Mouse (Mus musculus) heart, embryonic 11.5 days (tissue): ENCODE results near the gene Prtg. TPM values are rescaled to one million over a fixed set of nuclear protein-coding genes. Genes with fewer than 3 reads are reported as not detected.

Source experiments
- ATAC-seq: fragments of 200-750 bp; cut with Nextera tagmentation; replicated peaks from 2 replicates; pipeline ENCODE4 v1.8.0; 2017; ENCODE audit warnings: moderate library complexity; ENCODE audit not compliant: insufficient number of reproducible peaks, low FRiP score, low TSS enrichment
- H3K27ac ChIP-seq: fragments of 300-500 bp; sonication (generic); 2 replicates; pipeline ENCODE4 v1.5.1; 2014; ENCODE audit warnings: mild to moderate bottlenecking, low read depth, low read length
- H3K27me3 ChIP-seq: fragments of 300-500 bp; sonication (generic); 2 replicates; pipeline ENCODE4 v1.6.1; 2014; ENCODE audit warnings: mild to moderate bottlenecking, low read length, mixed read lengths; ENCODE audit not compliant: control insufficient read depth, insufficient read depth
- H3K36me3 ChIP-seq: fragments of 300-500 bp; sonication (generic); 2 replicates; pipeline ENCODE4 v1.6.1; 2014; ENCODE audit warnings: mild to moderate bottlenecking, low read length, moderate library complexity, mixed read lengths; ENCODE audit not compliant: control insufficient read depth, insufficient read depth
- H3K4me1 ChIP-seq: fragments of 300-500 bp; sonication (generic); 2 replicates; pipeline ENCODE4 v1.6.1; 2014; ENCODE audit warnings: low read length; ENCODE audit not compliant: control insufficient read depth, insufficient read depth
- H3K4me2 ChIP-seq: fragments of 300-500 bp; sonication (generic); 2 replicates; pipeline ENCODE4 v1.6.1; 2014; ENCODE audit warnings: mild to moderate bottlenecking, moderate library complexity
- H3K4me3 ChIP-seq: fragments of 300-500 bp; sonication (generic); 2 replicates; pipeline ENCODE4 v1.5.1; 2014; ENCODE audit warnings: low read depth, low read length
- H3K9ac ChIP-seq: fragments of 300-500 bp; sonication (generic); 2 replicates; pipeline ENCODE4 v1.6.1; 2014; ENCODE audit warnings: mild to moderate bottlenecking, low read depth, low read length, moderate library complexity
- H3K9me3 ChIP-seq: fragments of 300-500 bp; sonication (generic); replicated peaks from 2 replicates; pipeline ENCODE4 v1.6.1; 2016; ENCODE audit warnings: low read length; ENCODE audit not compliant: control insufficient read depth
- WGBS: fragments of 180-500 bp; shearing (Covaris S2); extraction: QIAGEN DNeasy Blood & Tissue Kit; methylation state at CpG from one replicate; pipeline ENCODE4 v1.1.7; 2014; ENCODE audit not compliant: insufficient replicate concordance; 5-methylcytosine and 5-hydroxymethylcytosine counted together
- polyA plus RNA-seq: library from polyadenylated mRNA; unstranded; fragments of >200 nt; fragmentation: Nextera tagmentation; extraction: Ambion mirVana; gene quantifications from 2 replicates; pipeline ENCODE4 v1.2.1, GENCODE M21; 2014

Prtg gene
- polyA plus RNA-seq, 1 experiment from 2014 or later, result 3.2 TPM

DNA sequence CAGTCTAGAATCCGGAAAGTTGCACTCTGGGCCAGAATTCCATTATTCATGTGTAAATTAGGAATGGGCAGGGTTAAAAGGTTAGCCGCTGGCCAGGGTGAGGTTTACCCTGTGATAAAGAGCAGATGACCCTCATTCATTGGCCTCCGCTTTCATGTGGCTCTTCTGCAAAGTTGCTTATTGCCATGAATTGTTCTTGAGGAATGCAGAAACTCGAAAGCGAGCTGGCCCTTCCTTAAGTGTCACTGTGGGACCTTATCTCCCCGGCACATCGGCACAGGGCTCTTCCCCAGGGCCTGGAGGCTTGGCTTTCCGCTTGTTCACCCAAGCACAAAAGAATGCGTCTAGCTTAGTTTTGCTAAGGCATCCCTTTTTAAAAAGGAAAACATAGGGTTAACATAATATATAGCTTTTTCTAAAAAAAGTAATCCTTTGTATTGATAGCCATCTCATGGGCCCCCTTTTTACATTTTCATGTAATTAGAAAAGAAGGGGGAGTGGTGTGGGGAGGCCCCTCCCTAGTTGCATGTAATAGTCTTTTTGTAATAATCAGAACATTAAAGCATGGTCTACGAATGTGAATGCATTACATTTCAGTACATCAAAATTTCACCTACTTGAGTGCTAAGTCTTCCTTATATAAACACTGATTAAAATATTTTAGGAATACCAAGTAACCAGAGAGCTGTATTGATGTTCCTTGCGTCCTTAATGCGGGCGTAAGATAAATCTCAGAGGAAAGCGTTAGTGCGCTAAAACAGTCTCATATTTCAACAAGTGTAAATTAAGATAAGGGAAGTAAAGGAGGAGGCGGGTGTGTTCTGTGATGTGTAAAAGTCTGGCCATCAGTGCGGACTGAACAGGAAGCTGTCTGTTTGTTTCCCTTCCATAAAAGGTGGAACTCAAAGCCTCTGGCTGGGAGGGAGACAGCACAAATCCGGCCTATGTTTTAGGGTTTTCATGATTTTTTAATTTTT, 6.2 kb downstream of the Prtg start:
- Histone ChIP-seq H3K9me3 (no peaks in the 10 kb centered on the region), H3K27ac (peak overlapping the region; percentile 18), H3K27me3 (no peaks in the 10 kb centered on the region), H3K4me2 (peak overlapping the region; percentile 46), H3K4me1 (peaks cover 16% of the 10 kb centered on the region), H3K4me3 (no peak overlapping the region), H3K9ac (no peak overlapping the region), H3K36me3 (no peaks in the 10 kb centered on the region)
- WGBS, result 8% methylated on average over 18 of the region's 18 CpGs
- ATAC-seq, result no peak

GRCm38 (mm10) chr9:72825511-72825910, 18.8 kb downstream of the Prtg start:
- no peaks in the 10 kb centered on the region for H3K36me3 ChIP-seq
- H3K27me3 ChIP-seq, result no peaks in the 10 kb centered on the region
- no peak for ATAC-seq
- H3K27ac ChIP-seq, result 0 out of 2 replicates have a peak overlapping the region, but pooled peaks have one; percentile 46
- no peak overlapping the region for H3K4me3 ChIP-seq
- no peaks in the 10 kb centered on the region for H3K9me3 ChIP-seq
- H3K4me1 ChIP-seq, result peaks cover 21% of the 10 kb centered on the region
- WGBS, result 9% methylated on average over 4 of the region's 4 CpGs
- H3K9ac ChIP-seq, result no peak overlapping the region; the same call in 1 of the 2 replicates
- H3K4me2 ChIP-seq, result no peak overlapping the region

- Histone ChIP-seq H3K9ac (no peak overlapping the region), H3K36me3 (no peaks in the 10 kb centered on the region), H3K9me3 (no peaks in the 10 kb centered on the region), H3K27ac (no peak overlapping the region; the same call in 1 of the 2 replicates), H3K27me3 (no peaks in the 10 kb centered on the region), H3K4me1 (peaks cover 21% of the 10 kb centered on the region), H3K4me3 (no peak overlapping the region), H3K4me2 (no peak overlapping the region)
- ATAC-seq, result no peak
- WGBS, result 22% methylated on average over 3 of the region's 3 CpGs
Observed at GRCm38 (mm10) chr9:72825976-72826375, 19.3 kb downstream of the Prtg start.

- H3K4me2 ChIP-seq, result no peak overlapping the region
- no peaks in the 10 kb centered on the region for H3K36me3 ChIP-seq
- WGBS, result 58% methylated on average over 5 of the region's 5 CpGs
- no peak overlapping the region for H3K4me3 ChIP-seq
- H3K4me1 ChIP-seq, result peaks cover 26% of the 10 kb centered on the region
- no peaks in the 10 kb centered on the region for H3K9me3 ChIP-seq
- H3K27me3 ChIP-seq, result no peaks in the 10 kb centered on the region
- H3K27ac ChIP-seq, result no peak overlapping the region
- ATAC-seq, result no peak
- no peak overlapping the region for H3K9ac ChIP-seq
Observed at GRCm38 (mm10) chr9:72828616-72829257, 22.1 kb downstream of the Prtg start.

- Histone ChIP-seq H3K4me3 (no peak overlapping the region), H3K4me2 (peak overlapping the region; percentile 43), H3K4me1 (peaks cover 33% of the 10 kb centered on the region), H3K9ac (no peak overlapping the region), H3K27me3 (no peaks in the 10 kb centered on the region), H3K27ac (peak overlapping the region; percentile 70), H3K36me3 (no peaks in the 10 kb centered on the region), H3K9me3 (no peaks in the 10 kb centered on the region)
- ATAC-seq, result no peak
- 27% methylated on average over 10 of the region's 10 CpGs for WGBS
Observed at GRCm38 (mm10) chr9:72833992-72834696, 27.5 kb downstream of the Prtg start.

- no peaks in the 10 kb centered on the region for H3K36me3 ChIP-seq
- H3K9ac ChIP-seq, result no peak overlapping the region
- no peak overlapping the region for H3K27ac ChIP-seq
- H3K4me1 ChIP-seq, result peaks cover 33% of the 10 kb centered on the region
- no peaks in the 10 kb centered on the region for H3K27me3 ChIP-seq
- no peak overlapping the region for H3K4me2 ChIP-seq
- no peak for ATAC-seq
- no peaks in the 10 kb centered on the region for H3K9me3 ChIP-seq
- WGBS, result 74% methylated on average over 1 of the region's 1 CpGs
- H3K4me3 ChIP-seq, result no peak overlapping the region
Observed at GRCm38 (mm10) chr9:72835007-72835406, 28.3 kb downstream of the Prtg start.

GRCm38 (mm10) chr9:72836708-72837495, 30.2 kb downstream of the Prtg start:
- Histone ChIP-seq H3K4me2 (no peak overlapping the region), H3K4me3 (no peak overlapping the region), H3K9ac (no peak overlapping the region), H3K27ac (0 out of 2 replicates have a peak overlapping the region, but pooled peaks have one; percentile 22), H3K4me1 (peaks cover 33% of the 10 kb centered on the region), H3K36me3 (no peaks in the 10 kb centered on the region), H3K27me3 (no peaks in the 10 kb centered on the region), H3K9me3 (no peaks in the 10 kb centered on the region)
- WGBS, result 64% methylated on average over 11 of the region's 11 CpGs
- no peak for ATAC-seq
